Mouse (Mus musculus): ENCODE measurements at regions not wholly inside any gene's neighbourhood (a gene's known extent, or its start where the extent isn't known, plus 50 kb on each side); places are given as distances from the start of the nearest gene placed in this dataset.

DNA sequence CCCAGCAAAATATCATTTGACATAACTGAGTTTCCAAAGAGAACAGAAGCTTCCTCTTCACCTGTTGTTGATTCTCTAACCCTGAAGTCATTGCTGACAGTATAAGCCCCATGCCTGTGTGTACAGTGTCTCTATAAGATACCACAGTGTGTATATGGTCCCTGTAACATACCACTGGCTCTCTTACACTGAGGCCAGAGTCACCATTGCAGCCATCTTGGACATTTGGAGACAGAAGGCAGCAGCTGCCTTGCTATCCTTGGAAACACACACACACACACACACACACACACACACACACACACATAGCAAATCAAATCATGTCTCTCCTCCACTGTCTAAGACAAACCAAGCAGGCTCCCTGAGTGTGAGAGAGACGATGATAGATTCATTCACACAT is 192.9 kb downstream of the Ackr3 start:
- TF ChIP-seq EP300 (IDR thresholded peaks at IDR 0.05) (no peak), CTCF (IDR thresholded peaks at IDR 0.05) (no peak)
